Mouse (Mus musculus) CH12.LX (cell line): ENCODE measurements around the gene Fam229a. TPM values are rescaled to one million over a fixed set of nuclear protein-coding genes. Genes with fewer than 3 reads are reported as not detected.

Experiments
- DNase-seq: peaks from one replicate; pipeline ENCODE4 v3.0.0-alpha.2; 2013; ENCODE audit errors: extremely low read depth
- H3K27ac ChIP-seq: 2 replicates; pipeline ENCODE4 v1.5.1; 2012; ENCODE audit warnings: low read depth, mild to moderate bottlenecking, control low read depth, moderate library complexity; ENCODE audit not compliant: insufficient read depth
- H3K27me3 ChIP-seq: replicated peaks from 2 replicates; pipeline ENCODE3; 2012; ENCODE audit warnings: inconsistent platforms
- H3K36me3 ChIP-seq, 2 experiments: replicated peaks in 1 of 2; 2 replicates each; pipeline versions ENCODE3 to v1.6.1; 2012; ENCODE audit warnings: inconsistent platforms in 1 of 2, low read length in 1 of 2, mild to moderate bottlenecking in 1 of 2, mixed read lengths in 1 of 2, moderate library complexity in 1 of 2; ENCODE audit not compliant: control insufficient read depth in 1 of 2, insufficient read depth in 1 of 2
- H3K4me1 ChIP-seq, 2 experiments: 2 replicates each; pipeline ENCODE4 v1.6.1; 2012; ENCODE audit warnings: inconsistent platforms in 1 of 2, moderate library complexity in 1 of 2; ENCODE audit not compliant: insufficient read depth in 2 of 2, control insufficient read depth in 1 of 2
- H3K4me2 ChIP-seq: 2 replicates; pipeline ENCODE4 v1.6.1; 2012; ENCODE audit warnings: low read depth, mild to moderate bottlenecking, control low read depth; ENCODE audit not compliant: poor library complexity, insufficient read depth, severe bottlenecking
- H3K4me3 ChIP-seq, 3 experiments: fragments of 150-350 bp in 1 of 3; sonication (generic) in 1 of 3; replicated peaks in 1 of 3; 2 replicates each; pipeline versions ENCODE3 to v1.5.1; 2011 to 2012; ENCODE audit warnings: low read depth in 2 of 3, low read length in 2 of 3, mild to moderate bottlenecking in 2 of 3, moderate library complexity in 2 of 3, control low read depth in 1 of 3, improper control_type of control experiment in 1 of 3, inconsistent platforms in 1 of 3, mixed read lengths in 1 of 3; ENCODE audit not compliant: poor library complexity in 1 of 3
- H3K79me2 ChIP-seq: replicated peaks from 2 replicates; pipeline ENCODE4 v1.6.1; 2012; ENCODE audit warnings: mild to moderate bottlenecking, moderate library complexity; ENCODE audit not compliant: control insufficient read depth, poor library complexity, insufficient read depth, severe bottlenecking; ENCODE audit errors: extremely low read depth
- H3K9ac ChIP-seq: 2 replicates; pipeline ENCODE4 v1.6.1; 2012; ENCODE audit warnings: low read depth, mild to moderate bottlenecking, control low read depth, moderate library complexity; ENCODE audit not compliant: insufficient read depth
- H3K9me3 ChIP-seq: replicated peaks from 2 replicates; pipeline ENCODE3; 2012; ENCODE audit warnings: low read length, inconsistent platforms, mixed read lengths
- BHLHE40 ChIP-seq: IDR thresholded peaks from 2 replicates; pipeline ENCODE4 v1.6.1; 2011; ENCODE audit warnings: mild to moderate bottlenecking, low read depth, low read length, improper control_type of control experiment
- CHD1 ChIP-seq: IDR thresholded peaks from 2 replicates; pipeline ENCODE4 v1.6.1; 2012; ENCODE audit warnings: low read depth, low read length, improper control_type of control experiment, inconsistent platforms
- CHD2 ChIP-seq: IDR thresholded peaks from 2 replicates; pipeline ENCODE4 v1.6.1; 2011; ENCODE audit warnings: low read length, improper control_type of control experiment
- CTCF ChIP-seq, 2 experiments: IDR thresholded peaks in 1 of 2; conservative IDR thresholded peaks in 1 of 2; 2 replicates each; pipeline ENCODE4 v1.5.1; 2011 to 2012; ENCODE audit warnings: low read depth in 2 of 2, low read length in 2 of 2, improper control_type of control experiment in 1 of 2, inconsistent platforms in 1 of 2, mild to moderate bottlenecking in 1 of 2, moderate library complexity in 1 of 2
- ELF1 ChIP-seq: IDR thresholded peaks from 2 replicates; pipeline ENCODE4 v1.6.1; 2014; ENCODE audit warnings: low read depth, mild to moderate bottlenecking, inconsistent platforms, low read length, improper control_type of control experiment
- HCFC1 ChIP-seq: IDR thresholded peaks from 2 replicates; pipeline ENCODE4 v1.6.1; 2012; ENCODE audit warnings: low read depth, mild to moderate bottlenecking, inconsistent platforms, low read length, improper control_type of control experiment
- IRF4 ChIP-seq: IDR thresholded peaks from 2 replicates; pipeline ENCODE4 v1.6.1; 2014; ENCODE audit warnings: low read depth, mild to moderate bottlenecking, inconsistent platforms, low read length, improper control_type of control experiment
- JUN ChIP-seq: IDR thresholded peaks from 2 replicates; pipeline ENCODE4 v1.6.1; 2011; ENCODE audit warnings: low read depth, mild to moderate bottlenecking, low read length, improper control_type of control experiment, moderate library complexity; ENCODE audit not compliant: insufficient read depth
- JUND ChIP-seq: conservative IDR thresholded peaks from 2 replicates; pipeline ENCODE4 v1.6.1; 2011; ENCODE audit warnings: low read depth, low read length, improper control_type of control experiment
- KAT2A ChIP-seq: IDR thresholded peaks from 2 replicates; pipeline ENCODE4 v1.6.1; 2012; ENCODE audit warnings: low read length, improper control_type of control experiment, inconsistent platforms; ENCODE audit not compliant: insufficient replicate concordance
- MAFK ChIP-seq: IDR thresholded peaks from 2 replicates; pipeline ENCODE4 v1.6.1; 2011; ENCODE audit warnings: low read length, improper control_type of control experiment; ENCODE audit not compliant: insufficient replicate concordance
- MAZ ChIP-seq: IDR thresholded peaks from 2 replicates; pipeline ENCODE4 v1.6.1; 2012; ENCODE audit warnings: low read depth, mild to moderate bottlenecking, inconsistent platforms, low read length, improper control_type of control experiment, moderate library complexity
- MEF2A ChIP-seq: IDR thresholded peaks from 2 replicates; pipeline ENCODE4 v1.6.1; 2014; ENCODE audit warnings: low read depth, mild to moderate bottlenecking, inconsistent platforms, low read length, improper control_type of control experiment, borderline replicate concordance
- MXI1 ChIP-seq: IDR thresholded peaks from 2 replicates; pipeline ENCODE4 v1.6.1; 2011; ENCODE audit warnings: mild to moderate bottlenecking, low read depth, low read length, improper control_type of control experiment
- MYC ChIP-seq: IDR thresholded peaks from 2 replicates; pipeline ENCODE4 v1.6.1; 2011; ENCODE audit warnings: low read depth, mild to moderate bottlenecking, improper control_type of control experiment, low read length
- NRF1 ChIP-seq: IDR thresholded peaks from 2 replicates; pipeline ENCODE4 v1.6.1; 2014; ENCODE audit warnings: low read depth, mild to moderate bottlenecking, inconsistent platforms, low read length, improper control_type of control experiment, moderate library complexity
- POLR2A ChIP-seq: IDR thresholded peaks from 2 replicates; pipeline ENCODE4 v1.6.1; 2011; ENCODE audit warnings: low read depth, mild to moderate bottlenecking, improper control_type of control experiment, low read length
- POLR2AphosphoS2 ChIP-seq: IDR thresholded peaks from 2 replicates; pipeline ENCODE4 v1.6.1; 2011; ENCODE audit warnings: low read depth, low read length, improper control_type of control experiment
- RCOR1 ChIP-seq: conservative IDR thresholded peaks from 2 replicates; pipeline ENCODE4 v1.6.1; 2012; ENCODE audit warnings: low read depth, mild to moderate bottlenecking, inconsistent platforms, low read length, improper control_type of control experiment
- SMC3 ChIP-seq: IDR thresholded peaks from 2 replicates; pipeline ENCODE4 v1.6.1; 2011; ENCODE audit warnings: low read depth, low read length, improper control_type of control experiment
- TBP ChIP-seq: conservative IDR thresholded peaks from 2 replicates; pipeline ENCODE4 v1.6.1; 2011; ENCODE audit warnings: low read depth, low read length, improper control_type of control experiment
- TCF12 ChIP-seq: IDR thresholded peaks from 2 replicates; pipeline ENCODE4 v1.6.1; 2014; ENCODE audit warnings: low read depth, mild to moderate bottlenecking, inconsistent platforms, low read length, improper control_type of control experiment
- UBTF ChIP-seq: IDR thresholded peaks from 2 replicates; pipeline ENCODE4 v1.6.1; 2012; ENCODE audit warnings: low read depth, mild to moderate bottlenecking, inconsistent platforms, low read length, improper control_type of control experiment, moderate library complexity
- USF1 ChIP-seq: IDR thresholded peaks from 2 replicates; pipeline ENCODE4 v1.6.1; 2014; ENCODE audit warnings: low read depth, mild to moderate bottlenecking, inconsistent platforms, low read length, improper control_type of control experiment
- USF2 ChIP-seq: conservative IDR thresholded peaks from 2 replicates; pipeline ENCODE4 v1.6.1; 2011; ENCODE audit warnings: low read depth, low read length, improper control_type of control experiment
- ZC3H11A ChIP-seq: IDR thresholded peaks from 2 replicates; pipeline ENCODE4 v1.6.1; 2012; ENCODE audit warnings: low read depth, mild to moderate bottlenecking, inconsistent platforms, low read length, improper control_type of control experiment
- ZKSCAN1 ChIP-seq: IDR thresholded peaks from 2 replicates; pipeline ENCODE4 v1.6.1; 2012; ENCODE audit warnings: low read depth, inconsistent platforms, low read length, improper control_type of control experiment, borderline replicate concordance
- dilution Hi-C: fragments of 300-500 bp; cut with MboI; formaldehyde crosslinking; loops from 2 replicates; pipeline ENCODE4 v1.14.3; 2020; ENCODE audit warnings: low sequenced_read_pairs; ENCODE audit not compliant: extremely low pct_unique_long_range_greater_than_20kb, extremely low pct_ligation_motif_present
- in situ Hi-C: fragments of 300-500 bp; cut with MboI; formaldehyde crosslinking; loops from 3 replicates; pipeline ENCODE4 v1.14.3; 2019; ENCODE audit warnings: low sequenced_read_pairs, low pct_ligation_motif_present, low pct_unique_long_range_greater_than_20kb, mixed read lengths
- polyA plus RNA-seq: library from polyadenylated mRNA; unstranded; fragments of >175 nt; gene quantifications from 2 replicates; pipeline ENCODE4 v1.2.1, GENCODE M21; 2012; ENCODE audit warnings: low read depth; ENCODE audit not compliant: insufficient read length
- total RNA-seq, 2 experiments: library from RNA; depleted of rRNA; stranded (reverse); fragments of 300-350 nt in 1 of 2; fragments of >200 nt in 1 of 2; gene quantifications; 2 replicates each; pipeline ENCODE4 v1.2.3; 2012 to 2014

Gene Fam229a
- total and polyA plus RNA-seq, 3 experiments, result not detected

DNA sequence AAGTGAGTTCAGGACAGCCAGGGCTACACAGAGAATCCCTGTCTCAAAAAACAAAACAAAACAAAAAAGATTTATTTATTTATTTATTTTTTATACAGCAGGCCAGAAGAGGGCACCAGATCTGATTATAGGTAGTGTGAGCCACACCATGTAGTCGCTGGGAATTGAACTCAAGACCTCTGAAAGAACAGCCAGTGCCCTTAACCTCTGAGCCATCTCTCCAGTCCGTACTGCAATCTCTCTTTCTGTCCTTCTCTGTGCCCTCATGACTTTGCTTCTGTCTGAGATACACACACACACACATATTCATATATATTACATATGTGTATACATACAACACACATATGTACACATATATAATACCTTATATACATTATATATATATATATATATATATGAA lies 40.1 kb upstream of the Fam229a start:
- TF ChIP-seq CHD1, result no peak
- TF ChIP-seq TBP, result no peak
- TF ChIP-seq USF2, result no peak
- no peak for TF ChIP-seq MYC
- no peak for TF ChIP-seq IRF4
- no peak for TF ChIP-seq CTCF (conservative IDR thresholded peaks at IDR 0.05 in 1 of 2, IDR thresholded peaks at IDR 0.05 in 1 of 2; ENCODE audit: low read depth in 2 of 2, low read length in 2 of 2)
- no peak for TF ChIP-seq ZKSCAN1
- TF ChIP-seq TCF12, result no peak
- TF ChIP-seq MXI1, result no peak
- TF ChIP-seq JUN, result no peak
- TF ChIP-seq ELF1, result no peak
- no peak for TF ChIP-seq POLR2AphosphoS2
- no peak for TF ChIP-seq MEF2A
- no peak for TF ChIP-seq MAZ
- TF ChIP-seq MAFK, result no peak
- TF ChIP-seq SMC3, result no peak
- TF ChIP-seq POLR2A, result no peak
- no peak for TF ChIP-seq JUND
- TF ChIP-seq ZC3H11A, result no peak
- no peak for TF ChIP-seq BHLHE40
- Histone ChIP-seq H3K27ac (no peak overlapping the region), H3K9me3 (no peaks in the 10 kb centered on the region), H3K4me1 (peaks cover 0 to 11% of the 10 kb centered on the region in 2 experiments; a peak in 2 of 4 replicates), H3K9ac (no peak overlapping the region), H3K4me2 (no peak overlapping the region), H3K27me3 (no peaks in the 10 kb centered on the region), H3K79me2 (no peaks in the 10 kb centered on the region), H3K4me3 (no peak overlapping the region), H3K36me3 (no peaks in the 10 kb centered on the region)
- no peak for DNase-seq
- dilution Hi-C loops (no loop called here), in situ Hi-C loops (loop anchor here (10.0 kb wide), 2 partner anchors 236 to 316 kb away; partner anchors contain the start of gene Fndc5)

DNA sequence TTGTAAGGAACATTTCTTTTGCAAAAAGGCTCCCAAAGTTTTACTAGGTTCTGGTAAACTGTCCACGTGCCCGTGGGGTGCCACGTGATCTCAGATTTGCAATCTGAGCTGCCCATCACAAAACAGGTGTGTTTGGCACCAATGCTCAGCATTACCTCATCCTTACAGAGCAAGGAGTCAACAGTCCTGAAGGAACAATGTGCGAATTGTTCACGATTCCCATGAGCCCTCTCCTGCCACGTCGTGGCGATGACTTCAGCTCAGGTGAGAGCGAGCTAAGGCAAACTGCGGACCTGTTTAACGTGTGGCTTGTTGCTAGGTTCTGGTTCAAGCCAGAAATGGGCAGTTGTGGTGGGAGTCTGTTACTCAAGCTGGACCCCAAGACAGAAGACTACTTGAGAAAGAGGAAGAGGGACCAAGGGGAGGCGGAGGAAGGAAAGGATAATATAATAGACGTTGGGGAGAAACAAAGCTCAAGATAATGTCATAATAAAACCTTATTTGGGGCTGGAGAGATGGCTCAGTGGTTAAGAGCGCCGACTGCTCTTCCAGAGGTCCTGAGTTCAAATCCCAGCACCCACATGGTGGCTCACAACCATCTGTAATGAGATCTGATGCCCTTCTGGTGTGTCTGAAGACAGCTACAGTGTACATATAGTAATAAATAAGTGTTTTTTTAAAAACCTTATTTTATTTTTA lies 39.4 kb upstream of the Fam229a start:
- in situ Hi-C loops, result loop anchor here (10.0 kb wide), 2 partner anchors 237 to 317 kb away; partner anchors contain the start of gene Fndc5
- no peaks in the 10 kb centered on the region for H3K36me3 ChIP-seq
- no peak overlapping the region for H3K4me3 ChIP-seq
- TF ChIP-seq HCFC1 (no peak), CTCF (conservative IDR thresholded peaks at IDR 0.05 in 1 of 2, IDR thresholded peaks at IDR 0.05 in 1 of 2; ENCODE audit: low read depth in 2 of 2, low read length in 2 of 2) (no peak), JUN (no peak), MXI1 (no peak), BHLHE40 (no peak), RCOR1 (no peak), KAT2A (no peak), SMC3 (no peak), ZC3H11A (no peak), NRF1 (no peak), UBTF (no peak), CHD2 (no peak), USF1 (no peak), MYC (no peak)
- H3K4me1 ChIP-seq, result peaks cover 0 to 8% of the 10 kb centered on the region in 2 experiments; a peak in 2 of 4 replicates
- no peak for DNase-seq
- H3K27me3 ChIP-seq, result no peaks in the 10 kb centered on the region
- H3K27ac ChIP-seq, result no peak overlapping the region
- no peak overlapping the region for H3K4me2 ChIP-seq
- dilution Hi-C loops, result no loop called here
- H3K79me2 ChIP-seq, result no peaks in the 10 kb centered on the region
- no peak overlapping the region for H3K9ac ChIP-seq
- no peaks in the 10 kb centered on the region for H3K9me3 ChIP-seq
